Mouse (Mus musculus) hindbrain, embryonic 14.5 days (tissue): Measurements from ENCODE around the gene Numbl. TPM values are rescaled to one million over a fixed set of nuclear protein-coding genes. Genes with fewer than 3 reads are reported as not detected.

Source experiments
- ATAC-seq: fragments of 200-750 bp; cut with Nextera tagmentation; 2 replicates; pipeline ENCODE4 v1.8.0; 2017; ENCODE audit warnings: moderate number of reproducible peaks, mild to moderate bottlenecking, moderate TSS enrichment, moderate library complexity; ENCODE audit not compliant: low FRiP score
- DNase-seq: peaks from one replicate; pipeline ENCODE4 v3.0.0-alpha.2; 2015; ENCODE audit warnings: low spot score
- H3K27ac ChIP-seq: fragments of 300-500 bp; sonication (generic); 2 replicates; pipeline ENCODE4 v1.5.1; 2014; ENCODE audit warnings: mild to moderate bottlenecking, moderate library complexity
- H3K27me3 ChIP-seq: fragments of 300-500 bp; sonication (generic); 2 replicates; pipeline ENCODE4 v1.6.1; 2014; ENCODE audit warnings: mild to moderate bottlenecking, low read length, mixed read lengths; ENCODE audit not compliant: control insufficient read depth, insufficient read depth
- H3K36me3 ChIP-seq: fragments of 300-500 bp; sonication (generic); replicated peaks from 2 replicates; pipeline ENCODE4 v1.6.1; 2014; ENCODE audit not compliant: control insufficient read depth, insufficient read depth
- H3K4me1 ChIP-seq: fragments of 300-500 bp; sonication (generic); replicated peaks from 2 replicates; pipeline ENCODE4 v1.6.1; 2014; ENCODE audit warnings: antibody characterized with exemption, low read length, mixed read lengths; ENCODE audit not compliant: control insufficient read depth, insufficient read depth
- H3K4me2 ChIP-seq: fragments of 300-500 bp; sonication (generic); replicated peaks from 2 replicates; pipeline ENCODE4 v1.6.1; 2014; ENCODE audit warnings: mild to moderate bottlenecking, moderate library complexity
- H3K4me3 ChIP-seq: fragments of 300-500 bp; sonication (generic); replicated peaks from 2 replicates; pipeline ENCODE4 v1.5.1; 2014; ENCODE audit warnings: mild to moderate bottlenecking, low read length
- H3K9ac ChIP-seq: fragments of 300-500 bp; sonication (generic); 2 replicates; pipeline ENCODE4 v1.6.1; 2014
- H3K9me3 ChIP-seq: fragments of 300-500 bp; sonication (generic); 2 replicates; pipeline ENCODE4 v1.6.1; 2016; ENCODE audit warnings: low read length; ENCODE audit not compliant: control insufficient read depth
- WGBS: fragments of 180-500 bp; shearing (Covaris S2); extraction: QIAGEN DNeasy Blood & Tissue Kit; methylation state at CpG from one replicate; pipeline ENCODE4 v1.1.7; 2014; 5-methylcytosine and 5-hydroxymethylcytosine counted together
- polyA plus RNA-seq: library from polyadenylated mRNA; unstranded; fragments of >200 nt; fragmentation: Nextera tagmentation; extraction: Ambion mirVana; gene quantifications from 2 replicates; pipeline ENCODE4 v1.2.1, GENCODE M21; 2014

The Numbl gene
- polyA plus RNA-seq: 36.2 and 39.2 TPM in 2 replicates

DNA sequence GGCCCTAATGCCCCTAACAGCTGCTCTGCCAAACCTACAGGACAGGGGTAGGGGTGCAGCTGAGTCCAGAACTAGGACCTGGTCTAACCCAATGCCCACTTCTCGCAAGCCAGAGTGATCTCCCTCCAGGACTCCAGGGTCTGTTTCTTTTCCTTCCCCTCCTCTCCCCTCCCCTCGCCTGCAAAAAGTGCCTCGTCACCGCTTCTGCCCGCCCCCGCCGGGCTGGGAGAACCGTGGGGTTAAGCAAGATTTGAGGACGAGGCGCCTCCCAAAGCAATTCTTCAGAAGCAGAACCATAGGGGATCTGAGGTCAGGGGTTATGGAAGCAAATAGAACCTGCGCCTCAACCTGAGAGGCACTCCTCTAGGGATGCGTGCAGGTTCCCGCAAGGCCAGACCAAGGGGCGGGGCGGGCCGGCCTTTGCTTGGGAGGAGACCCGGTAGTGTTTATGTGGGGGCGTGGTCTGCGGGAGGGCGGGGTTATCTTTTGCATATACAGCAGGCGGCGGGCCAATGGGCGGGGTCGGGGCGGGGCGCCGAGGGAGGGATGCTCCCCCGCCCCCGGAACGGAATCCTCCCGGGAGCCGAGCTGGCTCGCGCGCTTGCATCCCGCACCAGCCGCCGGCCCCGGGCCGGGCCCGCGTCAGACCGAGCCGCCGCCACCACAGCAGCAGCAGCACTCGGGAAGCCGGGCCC, at the start of gene Numbl:
Gene Numbl (plus strand): TSS at position 229 of the 695 bp plus-strand sequence.
- peak; percentile 93 for DNase-seq

DNA sequence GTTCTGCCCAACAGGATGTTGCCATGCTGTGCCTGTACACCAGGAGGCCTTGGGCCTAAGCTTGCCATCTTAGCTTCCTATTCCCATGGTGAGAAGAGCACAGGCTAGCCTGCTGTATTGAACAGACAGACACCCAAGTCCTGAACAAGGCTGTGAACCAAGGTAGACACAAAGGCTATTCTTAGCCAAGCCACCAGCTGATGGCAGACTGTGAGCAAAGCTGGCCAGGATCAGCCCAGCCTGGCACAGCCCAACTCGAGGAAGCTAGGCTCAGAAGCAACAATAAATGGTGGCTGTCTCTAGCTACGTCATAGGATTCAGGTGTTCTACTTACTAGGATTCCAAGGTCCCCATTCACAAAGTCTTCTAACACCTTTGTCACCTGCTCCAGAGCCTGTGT, 45.6 kb upstream of the Numbl start:
- H3K36me3 ChIP-seq: peaks cover 97% of the 10 kb centered on the region
- no peak overlapping the region for H3K4me2 ChIP-seq
- H3K27me3 ChIP-seq: no peaks in the 10 kb centered on the region
- no peaks in the 10 kb centered on the region for H3K4me1 ChIP-seq
- ATAC-seq (no peak), DNase-seq (no peak)
- H3K9ac ChIP-seq: no peak overlapping the region
- H3K4me3 ChIP-seq: no peak overlapping the region
- 94% methylated on average over 2 of the region's 2 CpGs for WGBS
- H3K27ac ChIP-seq: no peak overlapping the region
- no peaks in the 10 kb centered on the region for H3K9me3 ChIP-seq

More for the DNA sequence above, at the start of gene Numbl:
- H3K4me3 ChIP-seq: peak within 1 kb of the TSS; percentile 68
- WGBS: under 1% methylated on average over 46 of the region's 47 CpGs
- peak within 1 kb of the TSS; percentile 95 for H3K9ac ChIP-seq
- peak within 1 kb of the TSS; percentile 90 for H3K27ac ChIP-seq
- H3K4me1 ChIP-seq: peaks cover 31% of the 10 kb centered on the region
- ATAC-seq: peak; percentile 75
- no peaks in the 10 kb centered on the region for H3K27me3 ChIP-seq
- H3K9me3 ChIP-seq: no peaks in the 10 kb centered on the region
- H3K4me2 ChIP-seq: peak within 1 kb of the TSS; percentile 78
- H3K36me3 ChIP-seq: peaks cover 19% of the 10 kb centered on the region

DNA sequence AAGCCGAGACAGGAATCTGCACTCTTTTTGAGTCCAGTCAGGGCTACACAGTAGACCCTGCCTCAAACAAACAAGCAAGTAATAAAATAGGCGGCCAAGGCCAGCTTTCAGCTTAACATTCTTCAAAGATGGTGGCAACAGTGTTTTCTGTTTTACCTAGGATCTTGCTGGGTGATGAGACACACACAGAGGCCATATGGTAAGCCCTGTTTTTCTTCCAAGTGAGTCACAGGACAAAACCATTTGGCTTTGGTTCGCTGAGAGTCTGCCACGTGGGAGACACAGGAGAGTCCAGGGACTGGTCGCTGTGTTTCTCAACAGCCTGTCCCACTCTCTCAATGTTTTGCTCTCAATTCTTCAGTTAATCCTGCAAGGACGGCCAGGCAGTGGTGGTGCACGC, 39.6 kb upstream of the Numbl start:
- H3K4me3 ChIP-seq: no peak overlapping the region
- H3K27ac ChIP-seq: no peak overlapping the region
- H3K27me3 ChIP-seq: no peaks in the 10 kb centered on the region
- no peak for DNase-seq
- H3K9me3 ChIP-seq: no peaks in the 10 kb centered on the region
- H3K4me2 ChIP-seq: no peak overlapping the region
- no peak overlapping the region for H3K9ac ChIP-seq
- H3K4me1 ChIP-seq: peaks cover 1% of the 10 kb centered on the region; the same call in 1 of the 2 replicates
- ATAC-seq: no peak
- H3K36me3 ChIP-seq: peaks cover 73% of the 10 kb centered on the region
- 89% methylated on average over 7 of the region's 7 CpGs for WGBS

DNA sequence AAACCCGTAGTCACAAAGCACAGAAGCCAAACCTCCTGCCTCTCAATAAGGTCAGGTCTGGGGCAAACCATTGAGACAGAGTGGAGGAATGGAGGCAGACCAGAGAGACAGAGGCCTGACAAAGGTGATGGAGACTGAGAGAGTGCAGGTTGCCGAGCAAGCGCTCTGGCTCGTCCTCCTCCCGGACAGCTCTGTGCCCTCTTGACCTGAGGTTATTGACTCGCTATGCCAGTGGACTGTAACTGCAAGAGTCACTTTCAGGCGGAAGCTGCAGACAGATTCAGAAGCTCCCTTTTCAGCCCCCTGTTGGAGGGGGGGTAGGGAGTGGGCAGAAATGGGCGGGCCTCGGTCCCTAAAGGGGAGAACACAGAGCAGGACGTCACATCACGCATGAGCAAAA, 38.3 kb upstream of the Numbl start:
- Histone ChIP-seq H3K36me3 (peaks cover 61% of the 10 kb centered on the region), H3K4me1 (peaks cover 14% of the 10 kb centered on the region), H3K9me3 (no peaks in the 10 kb centered on the region)

DNA sequence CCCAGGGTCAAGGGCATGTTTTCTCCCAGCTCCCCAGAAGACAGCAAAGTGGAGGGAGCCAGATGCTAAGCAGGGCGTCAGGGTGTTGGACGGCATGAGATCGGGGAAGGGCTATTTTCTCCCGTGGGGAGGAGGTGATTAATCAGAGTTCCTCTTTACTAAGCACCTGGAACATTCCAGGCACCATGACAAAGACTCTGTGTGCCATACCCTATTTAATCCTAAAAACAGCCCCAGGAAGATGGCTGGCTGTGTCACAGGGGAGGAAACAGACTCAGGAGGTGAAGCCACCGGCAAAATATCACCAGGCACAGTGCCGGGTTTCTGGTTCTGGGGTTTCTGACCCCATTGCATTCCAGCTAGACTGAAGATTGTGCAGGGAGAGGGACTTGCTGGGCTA, 36.3 kb upstream of the Numbl start:
- Histone ChIP-seq H3K4me1 (peaks cover 34% of the 10 kb centered on the region), H3K9ac (no peak overlapping the region), H3K27ac (no peak overlapping the region), H3K9me3 (no peaks in the 10 kb centered on the region), H3K36me3 (peaks cover 43% of the 10 kb centered on the region), H3K4me3 (no peak overlapping the region), H3K27me3 (no peaks in the 10 kb centered on the region), H3K4me2 (no peak overlapping the region)
- DNase-seq (no peak), ATAC-seq (no peak)
- 87% methylated on average over 6 of the region's 6 CpGs for WGBS

More for the DNA sequence above, 38.3 kb upstream of the Numbl start:
- Histone ChIP-seq H3K4me2 (no peak overlapping the region), H3K27me3 (no peaks in the 10 kb centered on the region), H3K4me3 (no peak overlapping the region), H3K9ac (no peak overlapping the region), H3K27ac (no peak overlapping the region)
- no peak for DNase-seq
- 57% methylated on average over 11 of the region's 11 CpGs for WGBS
- no peak for ATAC-seq

DNA sequence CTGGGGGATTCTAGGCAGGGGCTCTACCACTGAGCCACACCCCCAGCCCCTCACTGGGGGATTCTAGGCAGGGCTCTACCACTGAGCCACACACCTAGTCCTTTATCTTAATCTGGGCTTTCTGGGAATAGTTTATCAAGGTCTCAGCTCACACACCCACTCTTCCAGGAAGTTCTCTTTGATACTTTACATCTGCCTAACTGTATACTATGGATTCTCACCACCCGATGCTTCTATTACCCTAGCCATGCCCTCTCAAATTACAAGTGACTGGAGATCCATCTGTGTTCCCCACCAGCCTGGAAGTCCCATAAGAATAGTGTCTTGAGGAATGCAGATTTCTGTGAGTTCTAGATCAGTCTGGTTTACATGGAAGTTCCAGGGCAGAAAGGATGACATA, 35.7 kb upstream of the Numbl start:
- H3K4me3 ChIP-seq: no peak overlapping the region
- ATAC-seq: no peak
- peaks cover 37% of the 10 kb centered on the region for H3K36me3 ChIP-seq
- no peaks in the 10 kb centered on the region for H3K27me3 ChIP-seq
- H3K4me1 ChIP-seq: peaks cover 40% of the 10 kb centered on the region
- no peak overlapping the region for H3K4me2 ChIP-seq
- no peaks in the 10 kb centered on the region for H3K9me3 ChIP-seq
- WGBS: 92% methylated on average over 1 of the region's 1 CpGs
- no peak overlapping the region for H3K27ac ChIP-seq
- DNase-seq: no peak
- H3K9ac ChIP-seq: no peak overlapping the region

DNA sequence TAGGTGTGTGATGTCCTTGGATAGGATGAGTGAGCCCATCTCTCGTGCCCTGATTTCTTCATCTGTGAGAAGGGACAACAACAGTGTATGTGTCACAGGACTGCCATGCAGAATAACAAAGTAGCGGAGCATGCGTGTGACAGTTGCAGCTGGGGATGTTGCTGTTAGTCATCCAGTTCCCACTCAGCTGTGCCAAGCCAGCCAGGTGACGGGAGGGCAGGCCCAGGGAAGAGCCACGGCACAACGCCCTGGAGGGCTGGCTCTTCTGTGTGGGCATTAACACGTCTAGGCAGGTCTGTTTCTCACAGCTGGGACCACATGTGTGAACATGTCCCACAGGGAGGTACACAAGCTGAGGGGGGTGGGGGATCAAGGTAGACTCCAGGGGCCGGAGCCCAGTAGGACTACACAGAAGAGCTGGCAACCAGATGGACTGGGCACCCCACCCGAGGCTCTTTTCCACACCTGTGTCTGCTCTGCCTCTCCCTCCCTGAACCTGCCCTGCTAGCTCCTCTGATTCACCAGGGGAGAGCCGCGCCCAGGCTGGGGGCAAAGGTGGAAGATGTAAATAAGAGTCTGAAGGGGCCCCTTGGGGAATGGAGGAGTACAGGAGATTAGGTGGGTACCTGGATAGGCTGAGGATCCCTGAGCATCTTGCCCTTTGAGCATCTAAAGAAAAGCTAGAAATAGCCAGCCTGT, 33.2 kb upstream of the Numbl start:
- peak overlapping the region; percentile 71 for H3K9ac ChIP-seq
- WGBS: 71% methylated on average over 11 of the region's 11 CpGs

DNA sequence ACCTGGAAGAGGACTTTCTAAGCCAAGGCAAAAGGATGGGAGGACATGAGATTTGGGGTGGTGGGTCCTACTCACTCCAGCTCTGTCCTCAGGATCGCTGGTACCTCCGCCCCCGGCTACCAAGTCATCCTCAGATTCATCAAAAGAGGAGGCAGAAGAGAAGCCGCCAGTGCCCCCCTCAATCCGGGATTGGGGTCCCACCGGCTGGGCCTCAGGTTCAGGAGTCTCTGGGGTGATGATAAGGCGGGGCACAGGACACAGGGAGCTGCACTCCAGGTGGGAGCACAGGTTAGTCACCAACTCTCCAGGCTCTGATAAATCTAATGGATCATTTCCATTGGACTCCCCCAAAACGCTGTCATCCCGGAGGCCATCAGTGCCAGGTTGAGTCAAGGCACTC, 31.0 kb upstream of the Numbl start:
- DNase-seq: no peak
- H3K36me3 ChIP-seq: peaks cover 6% of the 10 kb centered on the region; the same call in 1 of the 2 replicates
- H3K9ac ChIP-seq: peak overlapping the region; percentile 71
- WGBS: 35% methylated on average over 9 of the region's 9 CpGs
- H3K27me3 ChIP-seq: no peaks in the 10 kb centered on the region
- ATAC-seq: no peak
- no peaks in the 10 kb centered on the region for H3K9me3 ChIP-seq
- no peak overlapping the region for H3K27ac ChIP-seq
- peak overlapping the region; percentile 54 for H3K4me3 ChIP-seq
- peak overlapping the region; percentile 92 for H3K4me2 ChIP-seq
- peaks cover 45% of the 10 kb centered on the region for H3K4me1 ChIP-seq

More for the DNA sequence above, 33.2 kb upstream of the Numbl start:
- Histone ChIP-seq H3K4me2 (peak overlapping the region; percentile 92), H3K9me3 (no peaks in the 10 kb centered on the region), H3K36me3 (peaks cover 15% of the 10 kb centered on the region), H3K27me3 (no peaks in the 10 kb centered on the region), H3K4me1 (peaks cover 45% of the 10 kb centered on the region), H3K27ac (no peak overlapping the region), H3K4me3 (peak overlapping the region; percentile 54)
- DNase-seq (no peak), ATAC-seq (no peak)

DNA sequence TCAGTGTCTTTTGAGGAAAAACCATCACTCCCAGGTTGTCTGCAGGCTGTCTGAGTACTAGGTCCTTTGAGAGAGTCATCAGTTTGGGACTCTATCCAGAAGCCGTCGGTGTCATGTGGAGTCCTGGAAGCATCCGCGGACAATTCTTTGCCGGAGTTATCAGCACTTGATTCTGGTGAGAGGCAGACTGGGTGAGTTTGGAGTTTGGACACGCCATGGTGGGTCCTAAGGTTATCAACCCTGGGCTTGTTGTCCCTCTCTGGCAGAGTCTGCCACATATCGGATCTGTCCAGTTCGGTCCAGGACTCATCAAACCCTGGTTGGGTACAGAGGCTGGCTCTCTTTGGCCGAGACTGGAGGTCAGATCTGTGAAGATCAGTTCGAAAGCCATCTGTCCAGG, 30.6 kb upstream of the Numbl start:
- H3K4me2 ChIP-seq: peak overlapping the region; percentile 92
- peak overlapping the region; percentile 71 for H3K9ac ChIP-seq
- WGBS: 2% methylated on average over 10 of the region's 10 CpGs
- ATAC-seq (peak; percentile 10; the same call in 1 of the 2 replicates), DNase-seq (no peak)
- peak overlapping the region; percentile 54 for H3K4me3 ChIP-seq
- H3K9me3 ChIP-seq: no peaks in the 10 kb centered on the region
- H3K36me3 ChIP-seq: peaks cover 6% of the 10 kb centered on the region; the same call in 1 of the 2 replicates
- peaks cover 45% of the 10 kb centered on the region for H3K4me1 ChIP-seq
- no peaks in the 10 kb centered on the region for H3K27me3 ChIP-seq
- peak overlapping the region; percentile 81; the same call in 1 of the 2 replicates for H3K27ac ChIP-seq
